Mouse (Mus musculus): ENCODE data around the gene Kcp. TPM values are rescaled to one million over a fixed set of nuclear protein-coding genes. Genes with fewer than 3 reads are reported as not detected.
A peak's percentile ranks its signal among the peaks of the same experiment; 100 is the strongest.

Kcp gene
- polyA plus RNA-seq, 1 experiment from 2014 or later = 9.5 TPM

DNA sequence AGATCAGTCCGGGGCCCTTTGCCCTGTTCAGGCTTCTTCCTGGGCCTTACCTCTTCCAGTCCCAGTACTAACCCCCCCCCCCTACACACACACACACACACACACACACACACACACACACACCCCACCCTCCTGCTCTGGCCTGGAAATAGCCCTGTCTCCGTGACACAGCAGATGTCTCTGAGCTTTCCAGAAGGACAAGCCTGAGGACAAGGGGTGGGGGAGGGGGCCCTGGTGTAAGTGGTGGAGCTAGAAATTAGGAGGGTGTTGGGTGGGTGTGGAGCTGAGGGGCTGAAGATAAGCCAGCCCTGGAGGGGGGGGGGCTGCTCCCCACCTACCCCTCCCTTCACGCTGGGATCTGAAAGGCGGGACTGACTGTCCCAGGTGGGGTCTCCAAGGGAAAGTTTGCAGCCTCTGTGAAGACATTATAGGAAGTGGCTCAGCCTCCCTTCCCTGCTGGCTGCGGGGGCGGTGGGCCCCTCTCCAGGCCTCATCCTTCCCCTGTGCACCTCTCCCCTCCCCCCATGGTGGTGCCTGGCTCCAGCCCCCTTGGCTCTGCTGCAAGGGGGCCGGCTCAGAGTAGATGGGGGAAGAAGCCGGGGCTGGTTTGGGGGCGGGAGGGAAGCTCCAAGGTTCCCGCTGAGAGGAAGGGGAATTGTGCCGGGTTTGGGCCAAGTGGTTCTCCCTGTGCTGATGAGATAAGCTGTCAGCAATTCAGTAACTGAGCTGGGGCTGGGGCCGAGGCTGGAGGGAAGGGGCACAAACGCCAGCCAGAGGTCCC, 72.7 kb downstream of the Kcp start:
- peak overlapping the region; percentile 22; the same call in 1 of the 2 replicates for H3K9ac ChIP-seq (ENCODE audit: low read depth, low read length)
- peak overlapping the region; percentile 70 for H3K4me2 ChIP-seq
- H3K27ac ChIP-seq (ENCODE audit: low read depth, low read length) = peak overlapping the region; percentile 44; the same call in 1 of the 2 replicates
- H3K4me1 ChIP-seq (replicated peaks; ENCODE audit: control insufficient read depth, insufficient read depth, low read length) = peaks cover 13% of the 10 kb centered on the region
- 3% methylated on average over 13 of the region's 13 CpGs for WGBS
- ATAC-seq (replicated peaks; ENCODE audit: low FRiP score) (peak; percentile 45), DNase-seq (ENCODE audit: low spot score) (peak; percentile 62)
- H3K36me3 ChIP-seq (ENCODE audit: control insufficient read depth, insufficient read depth, low read length) = peaks cover 3% of the 10 kb centered on the region; the same call in 1 of the 2 replicates
- peak overlapping the region; percentile 51 for H3K4me3 ChIP-seq (ENCODE audit: low read depth, low read length)
- no peaks in the 10 kb centered on the region for H3K9me3 ChIP-seq (ENCODE audit: control insufficient read depth, low read length)
- peaks cover 55% of the 10 kb centered on the region for H3K27me3 ChIP-seq (replicated peaks; ENCODE audit: control insufficient read depth, insufficient read depth, low read length)

DNA sequence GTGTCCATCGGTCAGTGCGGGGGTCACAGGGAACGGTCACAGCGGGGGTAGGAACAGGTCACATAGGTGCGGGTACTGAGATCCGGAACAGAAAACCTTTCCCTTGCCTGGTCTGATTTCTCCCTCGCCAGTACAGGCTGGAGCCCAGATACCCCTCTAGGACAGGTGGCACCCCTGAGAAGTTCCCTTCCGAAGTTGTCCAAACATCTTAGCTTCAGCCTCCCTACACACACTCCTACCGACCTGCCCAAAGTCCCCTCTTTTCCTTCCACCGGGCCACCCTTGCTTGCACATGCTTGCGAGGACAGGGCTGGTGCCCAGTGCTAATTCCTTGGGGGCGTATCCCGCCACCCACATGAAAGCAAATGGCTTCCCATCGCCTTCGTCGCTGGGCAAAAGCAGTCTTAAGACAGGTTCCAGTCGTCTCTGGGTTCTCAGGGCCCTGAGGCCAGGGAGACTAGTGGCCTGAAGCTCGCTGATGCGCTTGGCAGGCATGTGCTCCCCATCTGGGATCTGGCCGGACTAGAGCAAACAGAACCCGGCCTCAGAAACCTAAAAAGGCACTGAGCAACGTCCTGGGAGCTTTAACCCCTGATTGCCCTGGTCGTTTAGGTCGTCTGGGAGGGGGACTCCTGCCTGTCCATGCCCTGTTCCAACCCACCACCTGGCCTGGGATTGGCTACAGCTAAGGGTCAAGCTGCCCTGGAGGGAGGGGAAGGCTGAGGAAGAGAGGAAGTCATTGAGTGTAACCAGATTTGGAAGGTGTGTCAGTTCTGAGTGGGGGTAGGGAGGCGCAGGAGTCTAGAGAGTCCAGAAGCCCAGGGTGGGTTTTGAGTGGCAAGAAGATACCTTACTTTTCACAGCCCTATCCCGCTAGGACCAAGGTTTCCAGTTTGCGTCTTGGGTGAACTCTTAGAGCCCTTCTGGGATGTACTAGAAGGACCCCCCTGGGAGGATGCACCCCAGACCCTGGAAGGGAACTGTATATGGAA, 73.7 kb downstream of the Kcp start:
- DNase-seq (ENCODE audit: low spot score) (peak; percentile 50), ATAC-seq (replicated peaks; ENCODE audit: low FRiP score) (no peak; the same call in 1 of the 2 replicates)
- WGBS = 3% methylated on average over 27 of the region's 27 CpGs
- Histone ChIP-seq H3K4me1 (replicated peaks; ENCODE audit: control insufficient read depth, insufficient read depth, low read length) (peaks cover 13% of the 10 kb centered on the region), H3K27me3 (replicated peaks; ENCODE audit: control insufficient read depth, insufficient read depth, low read length) (peaks cover 55% of the 10 kb centered on the region), H3K4me3 (ENCODE audit: low read depth, low read length) (peak overlapping the region; percentile 51), H3K9ac (ENCODE audit: low read depth, low read length) (peak overlapping the region; percentile 21; the same call in 1 of the 2 replicates), H3K4me2 (peak overlapping the region; percentile 70), H3K27ac (ENCODE audit: low read depth, low read length) (peak overlapping the region; percentile 23; the same call in 1 of the 2 replicates), H3K9me3 (ENCODE audit: control insufficient read depth, low read length) (no peaks in the 10 kb centered on the region), H3K36me3 (ENCODE audit: control insufficient read depth, insufficient read depth, low read length) (peaks cover 2% of the 10 kb centered on the region; the same call in 1 of the 2 replicates)

DNA sequence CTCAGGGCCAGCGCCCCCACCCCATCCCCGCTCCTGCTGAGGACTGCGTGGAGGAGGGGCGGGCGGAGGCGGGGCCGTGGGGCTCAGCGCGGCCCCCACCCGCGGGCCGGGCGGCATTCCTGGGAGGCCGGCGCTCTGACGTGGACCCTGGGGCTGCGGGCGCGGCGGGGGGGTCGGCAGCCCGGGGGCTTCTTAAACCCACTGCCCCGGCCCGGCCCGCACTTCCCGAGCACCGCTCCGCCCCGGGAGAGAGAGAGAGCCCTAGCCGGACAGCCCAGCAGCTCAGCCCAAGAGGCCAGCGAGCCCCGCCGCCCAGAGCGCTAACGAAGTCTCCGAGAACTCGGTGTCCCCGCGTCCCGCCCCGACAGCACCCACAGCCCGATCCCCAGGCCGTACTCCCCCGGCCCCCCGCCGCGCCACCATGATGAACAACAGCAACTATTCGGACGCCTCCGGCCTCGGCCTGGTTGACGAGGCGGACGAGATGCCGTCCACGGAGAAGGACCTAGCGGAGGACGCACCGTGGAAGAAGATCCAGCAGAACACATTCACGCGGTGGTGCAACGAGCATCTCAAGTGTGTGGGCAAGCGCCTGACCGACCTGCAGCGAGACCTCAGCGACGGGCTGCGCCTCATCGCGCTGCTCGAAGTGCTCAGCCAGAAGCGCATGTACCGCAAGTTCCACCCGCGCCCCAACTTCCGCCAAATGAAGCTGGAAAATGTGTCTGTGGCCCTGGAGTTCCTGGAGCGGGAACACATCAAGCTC, 74.5 kb downstream of the Kcp start, which contains the start of gene Flnc:
TSS of gene Flnc (plus strand) at position 219 of the 766 bp plus-strand sequence.
- WGBS = 2% methylated on average over 65 of the region's 77 CpGs

DNA sequence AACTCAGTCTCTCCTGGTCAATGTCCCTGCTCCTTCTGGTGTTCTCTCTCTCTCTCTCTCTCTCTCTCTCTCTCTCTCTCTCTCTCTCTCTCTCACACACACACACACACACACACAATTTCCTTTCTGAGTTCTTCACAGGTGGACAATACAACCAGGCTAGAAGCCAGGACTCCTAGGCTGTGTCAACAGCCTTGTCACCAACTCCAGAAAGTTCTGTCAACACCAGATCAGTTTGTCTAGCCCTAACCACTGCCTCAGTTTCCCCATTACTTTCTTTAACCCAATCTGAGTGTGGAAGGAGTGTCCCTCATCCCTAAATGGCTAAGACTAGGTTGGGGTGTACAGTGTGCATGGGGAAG, 75.1 kb downstream of the Kcp start:
- H3K9ac ChIP-seq (ENCODE audit: low read depth, low read length) = no peak overlapping the region
- no peak overlapping the region for H3K27ac ChIP-seq (ENCODE audit: low read depth, low read length)
- peaks cover 55% of the 10 kb centered on the region for H3K27me3 ChIP-seq (replicated peaks; ENCODE audit: control insufficient read depth, insufficient read depth, low read length)
- DNase-seq (ENCODE audit: low spot score) (no peak), ATAC-seq (replicated peaks; ENCODE audit: low FRiP score) (no peak)
- peak overlapping the region; percentile 70 for H3K4me2 ChIP-seq
- H3K4me1 ChIP-seq (replicated peaks; ENCODE audit: control insufficient read depth, insufficient read depth, low read length) = peaks cover 13% of the 10 kb centered on the region
- H3K4me3 ChIP-seq (ENCODE audit: low read depth, low read length) = peak overlapping the region; percentile 51
- H3K9me3 ChIP-seq (ENCODE audit: control insufficient read depth, low read length) = no peaks in the 10 kb centered on the region
- no peaks in the 10 kb centered on the region for H3K36me3 ChIP-seq (ENCODE audit: control insufficient read depth, insufficient read depth, low read length)

More for the DNA sequence above, 74.5 kb downstream of the Kcp start, which contains the start of gene Flnc:
- Histone ChIP-seq H3K27me3 (replicated peaks; ENCODE audit: control insufficient read depth, insufficient read depth, low read length) (peaks cover 55% of the 10 kb centered on the region), H3K9ac (ENCODE audit: low read depth, low read length) (peak within 1 kb of the TSS; percentile 21), H3K36me3 (ENCODE audit: control insufficient read depth, insufficient read depth, low read length) (no peaks in the 10 kb centered on the region), H3K4me3 (ENCODE audit: low read depth, low read length) (peak within 1 kb of the TSS; percentile 51), H3K4me2 (peak within 1 kb of the TSS; percentile 70), H3K4me1 (replicated peaks; ENCODE audit: control insufficient read depth, insufficient read depth, low read length) (peaks cover 13% of the 10 kb centered on the region), H3K9me3 (ENCODE audit: control insufficient read depth, low read length) (no peaks in the 10 kb centered on the region), H3K27ac (ENCODE audit: low read depth, low read length) (no peak within 1 kb of the TSS)
- ATAC-seq (replicated peaks; ENCODE audit: low FRiP score) (0 out of 2 replicates have a peak, but pooled peaks have one; percentile 3), DNase-seq (ENCODE audit: low spot score) (peak; percentile 49)

DNA sequence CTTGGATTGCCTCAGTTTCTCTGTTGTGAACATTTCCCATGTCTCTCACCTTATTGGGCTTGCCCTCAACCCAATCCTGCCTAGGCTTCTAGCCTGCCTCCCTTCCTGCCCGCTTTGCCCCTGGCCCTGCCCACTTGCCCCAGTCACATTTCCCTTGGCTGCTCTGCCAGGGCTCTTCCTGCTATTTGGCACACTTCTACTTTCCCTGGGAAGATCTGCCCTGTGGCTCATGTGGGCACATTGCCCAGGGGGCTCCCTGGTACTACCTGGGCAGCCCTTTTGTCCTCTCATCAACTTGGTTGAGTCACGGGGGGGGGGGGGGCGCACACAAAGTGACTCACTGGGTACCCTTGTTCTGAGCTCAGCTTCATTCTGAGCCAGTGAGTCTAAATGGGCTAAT, 75.6 kb downstream of the Kcp start:
- H3K4me2 ChIP-seq = no peak overlapping the region
- H3K4me3 ChIP-seq (ENCODE audit: low read depth, low read length) = no peak overlapping the region

DNA sequence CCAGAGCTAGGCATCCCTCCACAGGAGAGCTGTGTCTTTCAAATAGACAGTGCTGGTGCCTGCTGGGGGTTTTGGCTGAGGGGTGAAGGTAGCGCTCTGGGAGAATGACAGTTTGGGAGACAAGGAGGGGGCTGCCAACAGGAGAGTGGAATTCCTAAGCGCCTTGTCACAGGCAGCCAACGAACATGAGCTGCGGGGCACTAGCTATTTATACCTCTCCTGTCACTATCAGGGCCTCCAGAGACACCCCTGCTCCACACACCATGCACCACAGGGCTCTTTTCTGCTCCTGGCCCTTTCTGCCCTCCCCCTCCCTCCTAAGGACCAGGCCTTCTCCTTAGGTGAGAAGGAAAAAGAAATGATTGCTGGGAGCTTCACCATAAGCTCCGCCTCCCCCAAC, 76.3 kb downstream of the Kcp start:
- H3K4me1 ChIP-seq (replicated peaks; ENCODE audit: control insufficient read depth, insufficient read depth, low read length) = peaks cover 13% of the 10 kb centered on the region
- DNase-seq (ENCODE audit: low spot score) = no peak
- no peak overlapping the region for H3K9ac ChIP-seq (ENCODE audit: low read depth, low read length)
- ATAC-seq (replicated peaks; ENCODE audit: low FRiP score) = no peak
- no peak overlapping the region for H3K27ac ChIP-seq (ENCODE audit: low read depth, low read length)
- H3K27me3 ChIP-seq (replicated peaks; ENCODE audit: control insufficient read depth, insufficient read depth, low read length) = peaks cover 49% of the 10 kb centered on the region
- H3K9me3 ChIP-seq (ENCODE audit: control insufficient read depth, low read length) = no peaks in the 10 kb centered on the region
- WGBS = 30% methylated on average over 5 of the region's 5 CpGs
- H3K36me3 ChIP-seq (ENCODE audit: control insufficient read depth, insufficient read depth, low read length) = no peaks in the 10 kb centered on the region
- H3K4me2 ChIP-seq = no peak overlapping the region
- H3K4me3 ChIP-seq (ENCODE audit: low read depth, low read length) = no peak overlapping the region

More for the DNA sequence above, 75.6 kb downstream of the Kcp start:
- H3K27ac ChIP-seq (ENCODE audit: low read depth, low read length) = no peak overlapping the region
- no peak overlapping the region for H3K9ac ChIP-seq (ENCODE audit: low read depth, low read length)
- no peaks in the 10 kb centered on the region for H3K9me3 ChIP-seq (ENCODE audit: control insufficient read depth, low read length)
- peaks cover 53% of the 10 kb centered on the region for H3K27me3 ChIP-seq (replicated peaks; ENCODE audit: control insufficient read depth, insufficient read depth, low read length)
- no peak for DNase-seq (ENCODE audit: low spot score)
- ATAC-seq (replicated peaks; ENCODE audit: low FRiP score) = no peak
- no peaks in the 10 kb centered on the region for H3K36me3 ChIP-seq (ENCODE audit: control insufficient read depth, insufficient read depth, low read length)
- peaks cover 13% of the 10 kb centered on the region for H3K4me1 ChIP-seq (replicated peaks; ENCODE audit: control insufficient read depth, insufficient read depth, low read length)
- 65% methylated on average over 3 of the region's 3 CpGs for WGBS

DNA sequence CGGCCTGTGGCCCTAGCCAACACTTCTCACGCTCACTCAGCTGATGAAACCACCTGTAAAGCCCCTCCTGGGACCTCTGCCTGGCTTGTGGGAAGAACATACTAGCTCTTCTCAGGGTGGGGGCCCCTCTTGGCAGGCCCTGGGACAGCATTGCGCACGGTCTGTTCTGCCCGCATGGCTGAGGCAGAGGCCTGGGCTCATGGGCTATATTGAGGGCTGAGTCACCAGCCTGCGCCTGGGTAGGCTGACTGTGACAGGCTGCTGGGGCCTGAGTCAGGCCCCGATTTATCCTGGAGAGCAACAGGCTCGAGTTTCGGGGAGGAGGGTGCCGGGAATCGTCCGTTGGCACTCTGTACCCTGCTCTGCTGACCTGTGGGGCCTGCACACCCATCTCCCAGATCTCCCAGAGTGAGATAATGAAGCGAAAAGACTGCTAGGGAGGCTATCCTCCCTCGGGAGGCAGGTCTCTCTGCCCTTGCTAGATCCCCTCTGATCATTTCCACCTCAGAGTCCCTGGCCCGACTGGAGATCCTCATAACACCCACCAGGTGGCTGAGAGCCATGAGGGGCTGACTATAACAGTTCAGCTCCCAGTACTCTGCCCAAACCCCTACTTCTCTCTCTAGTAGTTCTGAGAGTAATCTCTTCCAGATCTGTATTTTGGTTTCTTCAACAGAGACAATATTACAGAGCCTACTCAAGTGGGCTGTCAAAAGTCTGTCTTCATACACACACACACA, 76.9 kb downstream of the Kcp start:
- H3K27me3 ChIP-seq (replicated peaks; ENCODE audit: control insufficient read depth, insufficient read depth, low read length) = peaks cover 46% of the 10 kb centered on the region
- WGBS = 49% methylated on average over 15 of the region's 15 CpGs
- no peak for DNase-seq (ENCODE audit: low spot score)
- no peak overlapping the region for H3K27ac ChIP-seq (ENCODE audit: low read depth, low read length)
- H3K9me3 ChIP-seq (ENCODE audit: control insufficient read depth, low read length) = no peaks in the 10 kb centered on the region
- no peak overlapping the region for H3K4me3 ChIP-seq (ENCODE audit: low read depth, low read length)
- no peak overlapping the region for H3K4me2 ChIP-seq
- no peak for ATAC-seq (replicated peaks; ENCODE audit: low FRiP score)
- H3K4me1 ChIP-seq (replicated peaks; ENCODE audit: control insufficient read depth, insufficient read depth, low read length) = peaks cover 13% of the 10 kb centered on the region
- no peak overlapping the region for H3K9ac ChIP-seq (ENCODE audit: low read depth, low read length)
- no peaks in the 10 kb centered on the region for H3K36me3 ChIP-seq (ENCODE audit: control insufficient read depth, insufficient read depth, low read length)

All from liver, embryonic 11.5 days (tissue).